Mouse (Mus musculus) bone marrow macrophage, adult 2 months (primary cell): Measurements from ENCODE around the gene Mrpl40.

Experiments used
- CTCF ChIP-seq: IDR thresholded peaks from 2 replicates; pipeline ENCODE4 v1.5.1; 2012; ENCODE audit warnings: low read depth, mild to moderate bottlenecking, low read length, moderate library complexity
- POLR2A ChIP-seq: IDR thresholded peaks from 2 replicates; pipeline ENCODE4 v1.6.1; 2012; ENCODE audit warnings: mild to moderate bottlenecking, low read depth, low read length, borderline replicate concordance

- TF ChIP-seq POLR2A (no peak), CTCF (no peak)
These were observed 43.2 kb downstream of the Mrpl40 start for GRCm38 (mm10) chr16:18833486-18833885.
